Mouse (Mus musculus) CH12.LX (cell line): ENCODE measurements at regions not wholly inside any gene's neighbourhood (a gene's known extent, or its start where the extent isn't known, plus 50 kb on each side); places are given as distances from the start of the nearest gene placed in this dataset.

Experiments
- CHD2 ChIP-seq: IDR thresholded peaks from 2 replicates; pipeline ENCODE4 v1.6.1; 2011; ENCODE audit warnings: low read length, improper control_type of control experiment
- CTCF ChIP-seq, 2 experiments: IDR thresholded peaks in 1 of 2; conservative IDR thresholded peaks in 1 of 2; 2 replicates each; pipeline ENCODE4 v1.5.1; 2011 to 2012; ENCODE audit warnings: low read depth in 2 of 2, low read length in 2 of 2, improper control_type of control experiment in 1 of 2, inconsistent platforms in 1 of 2, mild to moderate bottlenecking in 1 of 2, moderate library complexity in 1 of 2
- EP300 ChIP-seq: IDR thresholded peaks from 2 replicates; pipeline ENCODE4 v1.6.1; 2011; ENCODE audit warnings: low read length, improper control_type of control experiment
- IRF4 ChIP-seq: IDR thresholded peaks from 2 replicates; pipeline ENCODE4 v1.6.1; 2014; ENCODE audit warnings: low read depth, mild to moderate bottlenecking, inconsistent platforms, low read length, improper control_type of control experiment
- JUND ChIP-seq: conservative IDR thresholded peaks from 2 replicates; pipeline ENCODE4 v1.6.1; 2011; ENCODE audit warnings: low read depth, low read length, improper control_type of control experiment
- NELFE ChIP-seq: IDR thresholded peaks from 2 replicates; pipeline ENCODE4 v1.6.1; 2011; ENCODE audit warnings: low read depth, low read length, improper control_type of control experiment
- POLR2A ChIP-seq: IDR thresholded peaks from 2 replicates; pipeline ENCODE4 v1.6.1; 2011; ENCODE audit warnings: low read depth, mild to moderate bottlenecking, improper control_type of control experiment, low read length
- SIN3A ChIP-seq: IDR thresholded peaks from 2 replicates; pipeline ENCODE4 v1.6.1; 2012; ENCODE audit warnings: low read length, improper control_type of control experiment, inconsistent platforms
- TBP ChIP-seq: conservative IDR thresholded peaks from 2 replicates; pipeline ENCODE4 v1.6.1; 2011; ENCODE audit warnings: low read depth, low read length, improper control_type of control experiment
- TCF12 ChIP-seq: IDR thresholded peaks from 2 replicates; pipeline ENCODE4 v1.6.1; 2014; ENCODE audit warnings: low read depth, mild to moderate bottlenecking, inconsistent platforms, low read length, improper control_type of control experiment
- UBTF ChIP-seq: IDR thresholded peaks from 2 replicates; pipeline ENCODE4 v1.6.1; 2012; ENCODE audit warnings: low read depth, mild to moderate bottlenecking, inconsistent platforms, low read length, improper control_type of control experiment, moderate library complexity
- USF2 ChIP-seq: conservative IDR thresholded peaks from 2 replicates; pipeline ENCODE4 v1.6.1; 2011; ENCODE audit warnings: low read depth, low read length, improper control_type of control experiment
- ZKSCAN1 ChIP-seq: IDR thresholded peaks from 2 replicates; pipeline ENCODE4 v1.6.1; 2012; ENCODE audit warnings: low read depth, inconsistent platforms, low read length, improper control_type of control experiment, borderline replicate concordance

DNA sequence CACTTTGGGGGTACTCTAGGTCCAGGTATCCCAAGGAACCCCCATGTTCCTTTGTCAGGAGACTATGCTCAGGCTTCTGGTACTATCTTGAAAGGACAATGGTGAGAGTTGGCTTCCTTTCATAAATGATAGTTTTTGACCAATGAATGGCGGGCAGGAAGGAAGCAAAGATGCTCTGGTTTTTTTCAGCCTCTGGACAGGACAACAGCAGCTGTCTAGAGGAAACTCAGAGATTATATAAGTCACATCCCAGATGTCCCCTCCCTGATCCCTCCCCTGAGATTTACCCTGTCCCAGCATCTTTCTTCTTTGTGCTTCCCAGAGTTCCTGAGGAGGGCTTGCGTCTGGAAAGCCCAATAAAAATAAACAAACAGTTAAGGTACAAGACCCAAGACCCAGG lies 282.7 kb downstream of the Cd83 start:
- no peak for TF ChIP-seq UBTF
- TF ChIP-seq EP300, result no peak
- no peak for TF ChIP-seq JUND
- no peak for TF ChIP-seq CHD2
- no peak for TF ChIP-seq IRF4
- TF ChIP-seq TCF12, result no peak
- no peak for TF ChIP-seq POLR2A
- TF ChIP-seq CTCF (conservative IDR thresholded peaks at IDR 0.05 in 1 of 2, IDR thresholded peaks at IDR 0.05 in 1 of 2; ENCODE audit: low read depth in 2 of 2, low read length in 2 of 2), result no peak
- TF ChIP-seq TBP, result no peak
- TF ChIP-seq SIN3A, result no peak
- no peak for TF ChIP-seq USF2
- TF ChIP-seq NELFE, result no peak
- TF ChIP-seq ZKSCAN1, result no peak
